Mouse (Mus musculus): ENCODE measurements around the gene Pim2. TPM values are rescaled to one million over a fixed set of nuclear protein-coding genes. Genes with fewer than 3 reads are reported as not detected.

The Pim2 gene
- polyA plus RNA-seq, 1 experiment = 54.6 TPM

GRCm38 (mm10) chrX:7867141-7867540, 10.9 kb upstream of the Pim2 start:
- Histone ChIP-seq H3K36me3 (ENCODE audit: control insufficient read depth, insufficient read depth, low read length) (peaks cover 14% of the 10 kb centered on the region), H3K27ac (ENCODE audit: control insufficient read depth, insufficient read depth, low read length) (no peak overlapping the region), H3K27me3 (ENCODE audit: control insufficient read depth, insufficient read depth, low read length) (no peaks in the 10 kb centered on the region), H3K4me1 (replicated peaks; ENCODE audit: control insufficient read depth, insufficient read depth, low read length) (peaks cover 6% of the 10 kb centered on the region), H3K4me3 (ENCODE audit: control insufficient read depth, insufficient read depth, low read length) (no peak overlapping the region)
- 100% methylated on average over 1 of the region's 1 CpGs for WGBS
- TF ChIP-seq CTCF (IDR thresholded peaks at IDR 0.05; ENCODE audit: borderline replicate concordance, control insufficient read depth, extremely low read depth, insufficient read depth, low read length, poor library complexity) (no peak), POLR2A (IDR thresholded peaks at IDR 0.05; ENCODE audit: control insufficient read depth, extremely low read depth, insufficient read depth, low read length, poor library complexity) (no peak)
- no peak for DNase-seq

DNA sequence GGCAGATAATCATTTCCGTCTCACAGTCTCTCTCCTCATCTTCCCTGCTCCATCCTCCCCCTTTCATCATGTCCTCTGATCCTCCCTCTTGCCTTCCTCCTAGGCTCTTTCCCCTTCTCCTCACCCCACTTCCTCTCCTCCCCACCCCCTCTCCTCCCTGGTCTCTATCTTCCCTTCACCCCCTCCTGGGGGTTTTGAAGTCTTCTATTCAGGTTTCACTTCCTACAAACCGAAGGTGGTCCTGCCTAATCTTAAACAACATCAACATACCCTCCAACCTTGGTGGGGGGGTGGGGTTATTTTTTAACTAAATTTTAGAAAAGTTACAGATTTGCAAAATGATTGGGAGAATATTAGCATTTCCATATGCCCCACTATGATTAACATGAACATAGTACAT, 9.6 kb upstream of the Pim2 start:
- no peak for TF ChIP-seq CTCF (IDR thresholded peaks at IDR 0.05; ENCODE audit: borderline replicate concordance, control insufficient read depth, extremely low read depth, insufficient read depth, low read length, poor library complexity)
- no peak for TF ChIP-seq POLR2A (IDR thresholded peaks at IDR 0.05; ENCODE audit: control insufficient read depth, extremely low read depth, insufficient read depth, low read length, poor library complexity)
- no peak for DNase-seq
- Histone ChIP-seq H3K27ac (ENCODE audit: control insufficient read depth, insufficient read depth, low read length) (no peak overlapping the region), H3K4me3 (ENCODE audit: control insufficient read depth, insufficient read depth, low read length) (no peak overlapping the region), H3K36me3 (ENCODE audit: control insufficient read depth, insufficient read depth, low read length) (peaks cover 22% of the 10 kb centered on the region), H3K27me3 (ENCODE audit: control insufficient read depth, insufficient read depth, low read length) (no peaks in the 10 kb centered on the region), H3K4me1 (replicated peaks; ENCODE audit: control insufficient read depth, insufficient read depth, low read length) (peaks cover 6% of the 10 kb centered on the region)
- 58% methylated on average over 2 of the region's 2 CpGs for WGBS

DNA sequence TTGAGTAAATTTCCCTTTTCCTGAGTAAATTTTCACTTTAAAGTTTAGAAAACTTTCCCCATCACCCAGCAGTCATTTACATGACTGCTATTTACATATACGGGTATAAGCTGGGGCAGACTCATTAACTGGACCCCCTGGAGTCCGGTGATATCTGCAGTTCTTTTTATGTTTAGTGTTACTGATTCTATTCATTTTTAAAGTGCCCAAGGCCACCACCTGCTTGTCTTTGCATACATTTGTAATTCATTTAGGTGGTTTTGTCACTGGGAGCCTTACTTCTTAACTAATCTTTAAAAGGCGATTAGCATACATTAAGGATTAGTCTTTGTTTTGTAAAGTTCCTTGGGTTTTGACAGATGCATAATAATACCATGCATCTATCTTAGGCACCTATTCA, 8.2 kb upstream of the Pim2 start:
- Histone ChIP-seq H3K4me1 (replicated peaks; ENCODE audit: control insufficient read depth, insufficient read depth, low read length) (peaks cover 6% of the 10 kb centered on the region), H3K27ac (ENCODE audit: control insufficient read depth, insufficient read depth, low read length) (no peak overlapping the region), H3K27me3 (ENCODE audit: control insufficient read depth, insufficient read depth, low read length) (no peaks in the 10 kb centered on the region), H3K36me3 (ENCODE audit: control insufficient read depth, insufficient read depth, low read length) (peaks cover 28% of the 10 kb centered on the region), H3K4me3 (ENCODE audit: control insufficient read depth, insufficient read depth, low read length) (no peak overlapping the region)
- WGBS = 93% methylated on average over 3 of the region's 3 CpGs
- TF ChIP-seq POLR2A (IDR thresholded peaks at IDR 0.05; ENCODE audit: control insufficient read depth, extremely low read depth, insufficient read depth, low read length, poor library complexity) (no peak), CTCF (IDR thresholded peaks at IDR 0.05; ENCODE audit: borderline replicate concordance, control insufficient read depth, extremely low read depth, insufficient read depth, low read length, poor library complexity) (no peak)
- no peak for DNase-seq

- Histone ChIP-seq H3K4me3 (ENCODE audit: control insufficient read depth, insufficient read depth, low read length) (peak overlapping the region; percentile 78), H3K27ac (ENCODE audit: control insufficient read depth, insufficient read depth, low read length) (no peak overlapping the region), H3K4me1 (replicated peaks; ENCODE audit: control insufficient read depth, insufficient read depth, low read length) (peaks cover 13% of the 10 kb centered on the region), H3K36me3 (ENCODE audit: control insufficient read depth, insufficient read depth, low read length) (peaks cover 6% of the 10 kb centered on the region; the same call in 1 of the 2 replicates), H3K27me3 (ENCODE audit: control insufficient read depth, insufficient read depth, low read length) (no peaks in the 10 kb centered on the region)
- DNase-seq = peak; percentile 19
- TF ChIP-seq CTCF (IDR thresholded peaks at IDR 0.05; ENCODE audit: borderline replicate concordance, control insufficient read depth, extremely low read depth, insufficient read depth, low read length, poor library complexity) = no peak
- TF ChIP-seq POLR2A (IDR thresholded peaks at IDR 0.05; ENCODE audit: control insufficient read depth, extremely low read depth, insufficient read depth, low read length, poor library complexity) = no peak
- 5% methylated on average over 17 of the region's 21 CpGs for WGBS
Measured at GRCm38 (mm10) chrX:7878495-7878894, 433 bp downstream of the Pim2 start.

GRCm38 (mm10) chrX:7879819-7880218, 1.8 kb downstream of the Pim2 start:
- H3K36me3 ChIP-seq (ENCODE audit: control insufficient read depth, insufficient read depth, low read length) = no peaks in the 10 kb centered on the region
- peak overlapping the region; percentile 14; the same call in 1 of the 2 replicates for H3K4me3 ChIP-seq (ENCODE audit: control insufficient read depth, insufficient read depth, low read length)
- H3K27ac ChIP-seq (ENCODE audit: control insufficient read depth, insufficient read depth, low read length) = no peak overlapping the region
- H3K27me3 ChIP-seq (ENCODE audit: control insufficient read depth, insufficient read depth, low read length) = no peaks in the 10 kb centered on the region
- WGBS = 1% methylated on average over 11 of the region's 11 CpGs
- TF ChIP-seq POLR2A (IDR thresholded peaks at IDR 0.05; ENCODE audit: control insufficient read depth, extremely low read depth, insufficient read depth, low read length, poor library complexity) (no peak), CTCF (IDR thresholded peaks at IDR 0.05; ENCODE audit: borderline replicate concordance, control insufficient read depth, extremely low read depth, insufficient read depth, low read length, poor library complexity) (peak; percentile 53; the same call in 1 of the 2 replicates)
- H3K4me1 ChIP-seq (replicated peaks; ENCODE audit: control insufficient read depth, insufficient read depth, low read length) = peaks cover 15% of the 10 kb centered on the region
- DNase-seq = peak; percentile 43

DNA sequence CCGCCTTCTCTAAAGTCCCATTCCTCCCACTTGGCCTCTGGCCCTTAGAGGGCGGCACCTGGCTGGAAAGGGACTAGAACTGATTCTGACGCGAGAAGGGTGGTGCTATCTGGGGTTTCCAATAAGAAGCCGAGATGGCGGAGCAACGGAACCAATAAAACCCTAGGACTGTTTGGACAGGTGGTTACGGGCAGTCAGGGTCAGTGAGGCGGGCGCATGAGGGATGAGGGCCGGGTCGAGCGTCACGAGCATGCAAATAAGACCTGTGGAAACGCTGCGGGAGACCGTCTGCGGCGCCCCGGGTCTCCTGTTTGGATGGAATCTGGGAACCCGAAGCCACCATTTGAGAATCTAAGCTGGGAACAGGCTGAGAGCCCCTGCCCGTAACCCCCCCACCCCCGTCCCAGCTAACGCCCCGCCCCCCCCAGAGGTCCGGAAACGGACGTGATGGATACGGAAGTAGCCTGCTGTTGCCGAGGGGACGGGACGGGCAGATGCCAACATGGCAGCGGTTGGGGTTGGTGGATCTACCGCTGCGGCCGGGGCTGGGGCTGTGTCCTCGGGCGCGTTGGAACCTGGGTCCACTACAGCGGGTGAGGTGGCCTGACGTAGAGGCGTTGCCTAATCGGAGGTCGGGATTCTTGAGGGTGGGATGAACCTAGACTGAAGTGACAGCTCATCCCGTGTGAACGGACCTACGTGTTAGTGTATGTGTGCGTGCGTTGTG, 5.9 kb downstream of the Pim2 start, which contains the start of gene Slc35a2:
TSS of gene Slc35a2 (plus strand) at position 188 of the 727 bp plus-strand sequence.
- Histone ChIP-seq H3K27me3 (ENCODE audit: control insufficient read depth, insufficient read depth, low read length) (no peaks in the 10 kb centered on the region), H3K4me3 (ENCODE audit: control insufficient read depth, insufficient read depth, low read length) (peak within 1 kb of the TSS; percentile 80), H3K4me1 (replicated peaks; ENCODE audit: control insufficient read depth, insufficient read depth, low read length) (peaks cover 11% of the 10 kb centered on the region), H3K36me3 (ENCODE audit: control insufficient read depth, insufficient read depth, low read length) (no peaks in the 10 kb centered on the region), H3K27ac (ENCODE audit: control insufficient read depth, insufficient read depth, low read length) (no peak within 1 kb of the TSS)
- no peak for TF ChIP-seq CTCF (IDR thresholded peaks at IDR 0.05; ENCODE audit: borderline replicate concordance, control insufficient read depth, extremely low read depth, insufficient read depth, low read length, poor library complexity)
- 0 out of 2 replicates have a peak, but pooled peaks have one; percentile 26 for TF ChIP-seq POLR2A (IDR thresholded peaks at IDR 0.05; ENCODE audit: control insufficient read depth, extremely low read depth, insufficient read depth, low read length, poor library complexity)
- WGBS = under 1% methylated on average over 44 of the region's 49 CpGs
- DNase-seq = peak; percentile 55

All from thymus, adult 2 months (tissue).